Comparison of ENCODE assay signal across 12 mouse cellular contexts in the genomic region with DNA sequence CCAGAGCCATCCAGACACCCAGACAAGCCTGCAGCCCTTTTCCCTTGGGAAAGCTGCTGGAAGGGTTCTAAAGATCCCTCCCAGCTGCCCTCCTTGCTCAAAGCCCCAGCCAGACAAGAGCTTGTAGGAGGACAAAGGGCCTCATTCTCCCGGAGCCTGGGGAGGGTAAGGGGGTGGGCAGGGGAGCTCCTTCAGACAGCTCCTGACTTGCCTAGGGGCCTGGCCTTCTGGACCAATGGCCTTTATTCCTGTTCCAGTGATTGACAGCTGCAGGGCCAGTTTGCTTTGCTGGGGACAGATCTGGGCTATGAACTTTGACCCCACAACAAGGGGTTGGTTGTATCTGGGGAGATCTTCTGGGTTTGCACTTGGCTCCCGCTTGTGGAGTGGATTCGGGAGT. TPM values are rescaled to one million over a fixed set of nuclear protein-coding genes. Genes with fewer than 3 reads are reported as not detected.
DNase-seq lines count a peak whose midpoint lies in the region; ATAC-seq and TF ChIP-seq lines count a peak whose summit lies in the region.
"Had no signal": no experiment of that assay in that cellular context is flagged by ENCODE, and none has a peak within 500 bp of the region (broad histone marks: within the 10 kb centered on the region; RNA-seq: fewer than 3 reads in every experiment).

No protein-coding gene starts in this region.

- intact Hi-C loops in heart, postnatal 10 days (cut with DNase I): loop anchor here (5.0 kb wide), 2 partner anchors 88 to 113 kb away; no protein-coding TSS in a partner anchor

- 33% methylated on average over 3 of the region's 3 CpGs for WGBS in intestine, embryonic 14.5 days
- WGBS in intestine, postnatal 0 days: 38% methylated on average over 3 of the region's 3 CpGs
- WGBS in embryonic facial prominence, embryonic 11.5 days: 10% methylated on average over 3 of the region's 3 CpGs
- WGBS in intestine, embryonic 15.5 days: 32% methylated on average over 3 of the region's 3 CpGs
- WGBS in midbrain, postnatal 0 days: 16% methylated on average over 3 of the region's 3 CpGs

- no peak overlapping the region for H3K27ac ChIP-seq in intestine, embryonic 14.5 days (ENCODE audit: low read depth)
- H3K27ac ChIP-seq in intestine, postnatal 0 days (ENCODE audit: low read depth, low read length): no peak overlapping the region
- H3K27ac ChIP-seq in embryonic facial prominence, embryonic 11.5 days (replicated peaks; ENCODE audit: low read depth, low read length): no peak overlapping the region
- H3K27ac ChIP-seq in intestine, embryonic 15.5 days: no peak overlapping the region
- no peak overlapping the region for H3K27ac ChIP-seq in midbrain, postnatal 0 days (ENCODE audit: low read depth, low read length)

- no peak for TF ChIP-seq CTCF in intestine, postnatal 0 days (IDR thresholded peaks at IDR 0.05; ENCODE audit: low read depth)
- TF ChIP-seq CTCF in midbrain, postnatal 0 days (IDR thresholded peaks at IDR 0.05): no peak

- H3K36me3 ChIP-seq in intestine, embryonic 14.5 days (ENCODE audit: control insufficient read depth, insufficient read depth, low read length): no peaks in the 10 kb centered on the region
- no peaks in the 10 kb centered on the region for H3K36me3 ChIP-seq in intestine, postnatal 0 days (ENCODE audit: control insufficient read depth, insufficient read depth)
- H3K36me3 ChIP-seq in embryonic facial prominence, embryonic 11.5 days (replicated peaks; ENCODE audit: control insufficient read depth, insufficient read depth, low read depth, low read length): no peaks in the 10 kb centered on the region
- no peaks in the 10 kb centered on the region for H3K36me3 ChIP-seq in intestine, embryonic 15.5 days
- H3K36me3 ChIP-seq in midbrain, postnatal 0 days (ENCODE audit: insufficient read depth, low read length): peaks cover 13% of the 10 kb centered on the region; the same call in 1 of the 2 replicates

- no peak overlapping the region for H3K4me2 ChIP-seq in intestine, embryonic 14.5 days (ENCODE audit: low read length)
- no peak overlapping the region for H3K4me2 ChIP-seq in intestine, postnatal 0 days (replicated peaks; ENCODE audit: low read depth)
- H3K4me2 ChIP-seq in embryonic facial prominence, embryonic 11.5 days (ENCODE audit: low read depth, low read length): no peak overlapping the region
- H3K4me2 ChIP-seq in intestine, embryonic 15.5 days (replicated peaks): no peak overlapping the region
- no peak overlapping the region for H3K4me2 ChIP-seq in midbrain, postnatal 0 days (ENCODE audit: low read depth, low read length, poor library complexity, severe bottlenecking)

- H3K9me3 ChIP-seq in intestine, embryonic 14.5 days (ENCODE audit: control insufficient read depth, low read length): no peaks in the 10 kb centered on the region; the same call in 1 of the 2 replicates
- H3K9me3 ChIP-seq in intestine, postnatal 0 days (ENCODE audit: control insufficient read depth): no peaks in the 10 kb centered on the region
- H3K9me3 ChIP-seq in embryonic facial prominence, embryonic 11.5 days (replicated peaks; ENCODE audit: control insufficient read depth, low read length): no peaks in the 10 kb centered on the region
- H3K9me3 ChIP-seq in intestine, embryonic 15.5 days: no peaks in the 10 kb centered on the region
- 0 out of 2 replicates have a peak, but pooled peaks cover 5% of the 10 kb centered on the region for H3K9me3 ChIP-seq in midbrain, postnatal 0 days (ENCODE audit: low read length)

- H3K27me3 ChIP-seq in intestine, embryonic 14.5 days (replicated peaks; ENCODE audit: control insufficient read depth, insufficient read depth, low read length): no peaks in the 10 kb centered on the region
- H3K27me3 ChIP-seq in intestine, postnatal 0 days (replicated peaks; ENCODE audit: control insufficient read depth, insufficient read depth, low read length): no peaks in the 10 kb centered on the region
- no peaks in the 10 kb centered on the region for H3K27me3 ChIP-seq in embryonic facial prominence, embryonic 11.5 days (ENCODE audit: control insufficient read depth, insufficient read depth, low read length)
- H3K27me3 ChIP-seq in intestine, embryonic 15.5 days (replicated peaks): no peaks in the 10 kb centered on the region
- no peaks in the 10 kb centered on the region for H3K27me3 ChIP-seq in midbrain, postnatal 0 days (ENCODE audit: insufficient read depth, low read length)

- no peaks in the 10 kb centered on the region for H3K4me1 ChIP-seq in intestine, embryonic 14.5 days (replicated peaks; ENCODE audit: control insufficient read depth, insufficient read depth, low read length)
- no peaks in the 10 kb centered on the region for H3K4me1 ChIP-seq in intestine, postnatal 0 days (replicated peaks; ENCODE audit: control insufficient read depth, insufficient read depth, low read length)
- no peaks in the 10 kb centered on the region; the same call in 1 of the 2 replicates for H3K4me1 ChIP-seq in embryonic facial prominence, embryonic 11.5 days (ENCODE audit: control insufficient read depth, insufficient read depth, low read length)
- peaks cover 4% of the 10 kb centered on the region; the same call in 1 of the 2 replicates for H3K4me1 ChIP-seq in intestine, embryonic 15.5 days (replicated peaks)
- H3K4me1 ChIP-seq in midbrain, postnatal 0 days (ENCODE audit: insufficient read depth, low read length): no peaks in the 10 kb centered on the region

- H3K4me3 ChIP-seq in intestine, embryonic 14.5 days (ENCODE audit: low read depth, low read length): no peak overlapping the region
- H3K4me3 ChIP-seq in intestine, postnatal 0 days (ENCODE audit: low read depth, low read length): no peak overlapping the region
- H3K4me3 ChIP-seq in embryonic facial prominence, embryonic 11.5 days (ENCODE audit: low read depth, low read length): no peak overlapping the region
- no peak overlapping the region for H3K4me3 ChIP-seq in intestine, embryonic 15.5 days (replicated peaks)
- no peak overlapping the region for H3K4me3 ChIP-seq in midbrain, postnatal 0 days (ENCODE audit: low read depth, low read length)

- peak; percentile 56; the same call in 1 of the 2 replicates for ATAC-seq in intestine, embryonic 14.5 days (replicated peaks; ENCODE audit: low FRiP score, low TSS enrichment, low read depth)
- no peak for ATAC-seq in intestine, postnatal 0 days
- ATAC-seq in embryonic facial prominence, embryonic 11.5 days (replicated peaks; ENCODE audit: insufficient number of reproducible peaks, low FRiP score, low TSS enrichment, low read depth): peak; percentile 56; the same call in 1 of the 2 replicates
- peak; percentile 70 for ATAC-seq in intestine, embryonic 15.5 days
- peak; percentile 68; the same call in 1 of the 2 replicates for ATAC-seq in midbrain, postnatal 0 days (ENCODE audit: low FRiP score)

- no peak overlapping the region for H3K9ac ChIP-seq in intestine, embryonic 14.5 days (ENCODE audit: low read length)
- H3K9ac ChIP-seq in intestine, postnatal 0 days (ENCODE audit: low read depth, low read length): no peak overlapping the region
- no peak overlapping the region for H3K9ac ChIP-seq in embryonic facial prominence, embryonic 11.5 days (replicated peaks; ENCODE audit: low read length)
- H3K9ac ChIP-seq in intestine, embryonic 15.5 days: no peak overlapping the region
- H3K9ac ChIP-seq in midbrain, postnatal 0 days (replicated peaks; ENCODE audit: low read length, poor library complexity, severe bottlenecking): no peak overlapping the region

- DNase-seq in intestine, embryonic 14.5 days (ENCODE audit: low spot score): no peak
- DNase-seq in embryonic facial prominence, embryonic 11.5 days (ENCODE audit: low spot score): peak; percentile 32
- peak; percentile 68 for DNase-seq in midbrain, postnatal 0 days (ENCODE audit: low spot score)
- no peak for DNase-seq in B cell, adult 2 months
- DNase-seq in MN1 (ENCODE audit: low spot score): no peak
- no peak for DNase-seq in heart, postnatal 10 days
- DNase-seq: lung, postnatal 10 days; right cerebral cortex, postnatal 14 days; thymus, postnatal 36 days had no signal

RNA-seq across cellular contexts. Expression of gene Fbxo7, which starts 47.6 kb away (rescaled TPM):
- polyA plus RNA-seq in intestine, embryonic 14.5 days (2014; fragmentation: Nextera tagmentation; extraction: Ambion mirVana): 28.5 and 31.0 TPM in 2 replicates
- polyA plus RNA-seq in intestine, postnatal 0 days (2015; fragmentation: Nextera tagmentation; extraction: Ambion mirVana): 28.6 and 33.5 TPM in 2 replicates
- 23.1 and 23.3 TPM in 2 replicates for polyA plus RNA-seq in embryonic facial prominence, embryonic 11.5 days (2014; fragmentation: Nextera tagmentation; extraction: Ambion mirVana)
- polyA plus RNA-seq in intestine, embryonic 15.5 days (2015; fragmentation: Nextera tagmentation; extraction: Ambion mirVana): 29.5 and 30.0 TPM in 2 replicates
- 16.6 and 19.6 TPM in 2 replicates for total RNA-seq in midbrain, postnatal 0 days (2014; rRNA removed)
- polyA plus RNA-seq in midbrain, postnatal 0 days (2015; fragmentation: Nextera tagmentation; extraction: Ambion mirVana): 26.1 and 29.6 TPM in 2 replicates
- 10 to 100 TPM; 15.1 to 17.6 TPM for total RNA-seq in heart, postnatal 10 days (2021)

RNA-seq across cellular contexts. Expression of gene Bpifc, which starts 57.6 kb away (rescaled TPM):
- polyA plus RNA-seq in intestine, embryonic 14.5 days (2014; fragmentation: Nextera tagmentation; extraction: Ambion mirVana): 0.07 TPM in 1 of 2 replicates, not detected in the other
- not detected in 2 replicates for polyA plus RNA-seq in intestine, postnatal 0 days (2015; fragmentation: Nextera tagmentation; extraction: Ambion mirVana)
- polyA plus RNA-seq in embryonic facial prominence, embryonic 11.5 days (2014; fragmentation: Nextera tagmentation; extraction: Ambion mirVana): 0.07 TPM in 1 of 2 replicates, not detected in the other
- polyA plus RNA-seq in intestine, embryonic 15.5 days (2015; fragmentation: Nextera tagmentation; extraction: Ambion mirVana): 0.11 TPM in 2 replicates
- 0.33 TPM in 2 replicates for total RNA-seq in midbrain, postnatal 0 days (2014; rRNA removed)
- 0.11 and 0.15 TPM in 2 replicates for polyA plus RNA-seq in midbrain, postnatal 0 days (2015; fragmentation: Nextera tagmentation; extraction: Ambion mirVana)
- total RNA-seq in heart, postnatal 10 days (2021): not detected
- polyA plus RNA-seq: large intestine, adult 2 months had no signal

Comparison
In these comparisons a context has a peak if more than half of its experiments do, and no peak if none do; other contexts are left out.
1. DNase-seq: peak in embryonic facial prominence, embryonic 11.5 days (single experiment) and midbrain, postnatal 0 days (single experiment); none in intestine, embryonic 14.5 days (single experiment), B cell, adult 2 months (0 of 2), MN1 (single experiment) and heart, postnatal 10 days (0 of 2).